Mouse (Mus musculus) ES-Bruce4 (cell line): ENCODE data around the gene Car5a.

Experiments used
- CTCF ChIP-seq: IDR thresholded peaks from one replicate; pipeline ENCODE4 v1.8.1; 2011; ENCODE audit warnings: low read depth, low read length
- POLR2A ChIP-seq: IDR thresholded peaks from one replicate; pipeline ENCODE4 v1.8.1; 2011; ENCODE audit warnings: low read length; ENCODE audit not compliant: insufficient read depth

DNA sequence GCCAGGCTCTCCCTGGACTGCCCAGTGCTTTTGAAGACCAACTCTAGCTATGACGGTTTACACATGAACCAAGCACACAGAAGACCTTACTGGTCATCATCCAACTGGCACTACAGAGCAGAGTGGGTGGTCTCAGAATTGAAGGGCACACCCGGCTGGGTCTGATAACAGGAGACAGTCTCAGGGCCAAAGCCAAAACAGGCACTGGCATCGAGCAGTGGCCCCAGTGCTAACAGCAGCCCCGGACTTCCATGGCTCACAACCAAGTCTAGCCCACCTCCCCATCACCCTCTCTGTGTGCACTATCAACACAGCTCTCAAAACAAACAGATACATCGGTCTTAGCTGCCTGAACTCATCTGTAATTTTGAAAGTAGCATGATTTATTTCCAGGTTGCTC, 38.8 kb downstream of the Car5a start:
- TF ChIP-seq CTCF (no peak), POLR2A (no peak)
